Mouse (Mus musculus) ES-Bruce4 (cell line): Measurements from ENCODE around the gene Tlr12. TPM values are rescaled to one million over a fixed set of nuclear protein-coding genes. Genes with fewer than 3 reads are reported as not detected.

Experiments
- H3K27ac ChIP-seq: 2 replicates; pipeline ENCODE4 v1.5.1; 2012; ENCODE audit warnings: low read length, inconsistent platforms; ENCODE audit not compliant: insufficient read depth
- H3K27me3 ChIP-seq: 2 replicates; pipeline ENCODE4 v1.6.1; 2012; ENCODE audit warnings: mild to moderate bottlenecking, low read length, inconsistent platforms; ENCODE audit not compliant: control insufficient read depth, poor library complexity, insufficient read depth, severe bottlenecking
- H3K36me3 ChIP-seq: 2 replicates; pipeline ENCODE4 v1.6.1; 2012; ENCODE audit warnings: inconsistent platforms, mild to moderate bottlenecking, low read length, moderate library complexity; ENCODE audit not compliant: control insufficient read depth, poor library complexity, insufficient read depth, severe bottlenecking
- H3K4me1 ChIP-seq: one replicate; pipeline ENCODE4 v1.8.1; 2011; ENCODE audit warnings: low read length; ENCODE audit not compliant: control insufficient read depth, insufficient read depth
- H3K4me3 ChIP-seq: 2 replicates; pipeline ENCODE4 v1.5.1; 2011; ENCODE audit warnings: low read depth, mild to moderate bottlenecking, low read length
- H3K9ac ChIP-seq: 2 replicates; pipeline ENCODE4 v1.6.1; 2012; ENCODE audit warnings: low read depth, mild to moderate bottlenecking, inconsistent platforms; ENCODE audit not compliant: poor library complexity, severe bottlenecking
- H3K9me3 ChIP-seq: replicated peaks from 2 replicates; pipeline ENCODE4 v1.6.1; 2012; ENCODE audit warnings: mild to moderate bottlenecking, low read length, inconsistent platforms; ENCODE audit not compliant: control insufficient read depth, poor library complexity, insufficient read depth, severe bottlenecking
- CTCF ChIP-seq: IDR thresholded peaks from one replicate; pipeline ENCODE4 v1.8.1; 2011; ENCODE audit warnings: low read depth, low read length
- EP300 ChIP-seq: IDR thresholded peaks from 2 replicates; pipeline ENCODE4 v1.6.1; 2011; ENCODE audit warnings: low read depth, low read length; ENCODE audit not compliant: insufficient read depth
- POLR2A ChIP-seq: IDR thresholded peaks from one replicate; pipeline ENCODE4 v1.8.1; 2011; ENCODE audit warnings: low read length; ENCODE audit not compliant: insufficient read depth
- polyA plus RNA-seq: library from polyadenylated mRNA; stranded (reverse); fragments of >200 nt; gene quantifications from 2 replicates; pipeline ENCODE4 v1.2.4, GENCODE M21; 2011; ENCODE audit warnings: low read depth; ENCODE audit not compliant: missing spikeins, insufficient read depth, insufficient read length

Tlr12 gene
- polyA plus RNA-seq, 1 experiment, result not detected

DNA sequence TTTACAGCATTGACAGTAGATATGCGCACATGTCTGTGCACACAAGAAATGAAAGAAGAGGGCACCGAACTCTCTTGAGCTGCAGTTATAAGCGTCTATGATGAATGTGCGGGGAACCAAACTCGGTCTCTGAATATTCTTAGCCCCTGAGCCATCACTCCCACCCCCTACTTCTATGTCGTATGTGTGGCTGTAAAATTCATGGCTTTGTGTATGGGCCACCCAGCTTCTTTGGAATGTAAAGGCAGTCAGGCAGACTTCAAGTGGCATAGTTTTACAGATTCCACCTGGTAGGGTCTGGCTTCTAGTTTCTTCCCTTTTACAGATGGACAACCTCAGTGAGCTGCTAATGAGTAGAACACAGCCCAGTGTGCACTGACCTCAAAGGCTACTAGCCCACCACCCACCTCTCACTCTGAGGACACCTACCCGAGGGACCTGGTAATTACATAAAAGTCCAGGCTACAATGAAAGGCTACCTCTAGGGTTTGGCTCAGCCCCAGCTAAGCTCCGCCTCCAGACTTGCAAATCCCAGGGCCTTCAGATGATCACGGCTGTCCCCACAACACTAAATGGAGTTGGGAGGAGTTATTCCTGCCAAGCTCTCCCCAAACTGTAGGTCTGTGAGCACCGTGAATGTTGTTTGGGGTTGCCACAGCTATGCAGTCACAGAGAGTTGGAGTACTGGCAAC lies 17.6 kb upstream of the Tlr12 start:
- no peaks in the 10 kb centered on the region for H3K36me3 ChIP-seq
- peaks cover 7% of the 10 kb centered on the region for H3K4me1 ChIP-seq
- no peaks in the 10 kb centered on the region for H3K9me3 ChIP-seq
- H3K9ac ChIP-seq, result no peak overlapping the region
- H3K27ac ChIP-seq, result no peak overlapping the region
- no peak for TF ChIP-seq EP300
- no peak for TF ChIP-seq POLR2A
- no peak for TF ChIP-seq CTCF
- no peaks in the 10 kb centered on the region for H3K27me3 ChIP-seq
- no peak overlapping the region for H3K4me3 ChIP-seq

DNA sequence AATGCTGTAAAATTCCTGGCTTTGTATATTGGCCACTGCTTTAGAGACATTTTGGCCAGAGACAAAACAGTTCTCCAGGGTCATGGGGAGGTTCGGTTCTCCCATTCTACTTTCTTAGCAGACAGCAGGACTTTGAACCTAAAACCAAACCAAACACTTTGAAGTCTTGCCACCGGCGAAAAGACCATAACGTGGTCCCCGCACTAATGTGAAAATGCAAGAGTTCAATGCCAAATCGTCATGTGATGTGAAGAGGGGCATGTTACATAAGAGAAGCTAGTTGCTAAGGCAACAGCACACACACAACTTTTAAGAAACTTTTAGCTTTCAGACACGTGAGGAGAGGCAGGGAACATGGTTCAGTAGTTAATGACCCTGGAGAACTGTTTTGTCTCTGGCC lies 17.0 kb upstream of the Tlr12 start:
- H3K27ac ChIP-seq, result no peak overlapping the region

DNA sequence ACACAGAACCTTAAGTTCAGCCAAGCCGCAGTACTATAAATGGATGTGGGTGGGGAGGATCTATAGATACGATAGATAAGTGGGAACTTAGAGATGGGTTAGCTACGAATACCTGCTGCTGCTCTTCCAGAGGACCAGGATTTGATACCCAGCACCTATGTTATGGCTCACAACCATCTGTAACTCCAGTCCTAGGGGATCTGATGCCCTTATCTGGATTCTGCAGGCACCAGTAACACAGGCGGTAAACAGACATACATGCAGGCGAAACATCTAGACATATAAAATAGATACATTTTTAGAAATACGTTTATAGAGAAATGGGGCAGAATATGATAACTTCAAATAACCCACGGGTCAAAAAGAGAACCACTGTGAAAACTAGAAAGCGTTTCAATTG lies 2.7 kb upstream of the Tlr12 start:
- H3K36me3 ChIP-seq, result no peaks in the 10 kb centered on the region
- no peaks in the 10 kb centered on the region for H3K27me3 ChIP-seq
- H3K4me1 ChIP-seq, result no peaks in the 10 kb centered on the region
- no peak overlapping the region for H3K27ac ChIP-seq
- TF ChIP-seq CTCF (no peak), EP300 (no peak), POLR2A (no peak)
- no peak overlapping the region for H3K9ac ChIP-seq
- no peaks in the 10 kb centered on the region for H3K9me3 ChIP-seq
- H3K4me3 ChIP-seq, result no peak overlapping the region

More for the DNA sequence above, 17.0 kb upstream of the Tlr12 start:
- peaks cover 7% of the 10 kb centered on the region for H3K4me1 ChIP-seq
- no peak overlapping the region for H3K9ac ChIP-seq
- H3K9me3 ChIP-seq, result no peaks in the 10 kb centered on the region
- no peak overlapping the region for H3K4me3 ChIP-seq
- no peaks in the 10 kb centered on the region for H3K27me3 ChIP-seq
- H3K36me3 ChIP-seq, result no peaks in the 10 kb centered on the region
- TF ChIP-seq CTCF (no peak), EP300 (no peak), POLR2A (no peak)

DNA sequence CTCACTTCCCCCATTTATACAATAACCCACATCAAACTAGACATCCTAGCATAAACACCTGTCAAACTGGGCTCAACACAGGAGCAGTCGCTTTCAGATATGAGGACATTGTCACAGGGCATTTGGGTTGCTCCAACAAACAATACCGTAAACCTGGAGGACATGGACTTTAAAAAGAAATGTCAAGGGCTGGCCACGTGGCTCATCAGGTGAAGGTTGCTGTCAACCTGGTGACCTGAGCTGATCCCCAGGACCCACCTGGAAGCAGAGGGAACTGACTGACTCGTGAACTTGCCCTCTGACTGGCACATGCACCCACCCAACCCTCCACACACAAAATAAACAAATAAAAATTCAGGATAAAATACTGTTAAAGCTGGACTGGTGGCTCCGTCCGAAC lies 2.2 kb upstream of the Tlr12 start:
- no peak overlapping the region for H3K27ac ChIP-seq
- H3K9ac ChIP-seq, result no peak overlapping the region
- no peaks in the 10 kb centered on the region for H3K27me3 ChIP-seq
- TF ChIP-seq POLR2A, result no peak
- no peak for TF ChIP-seq EP300
- TF ChIP-seq CTCF, result no peak
- no peaks in the 10 kb centered on the region for H3K9me3 ChIP-seq
- H3K36me3 ChIP-seq, result no peaks in the 10 kb centered on the region
- H3K4me1 ChIP-seq, result no peaks in the 10 kb centered on the region
- H3K4me3 ChIP-seq, result no peak overlapping the region

DNA sequence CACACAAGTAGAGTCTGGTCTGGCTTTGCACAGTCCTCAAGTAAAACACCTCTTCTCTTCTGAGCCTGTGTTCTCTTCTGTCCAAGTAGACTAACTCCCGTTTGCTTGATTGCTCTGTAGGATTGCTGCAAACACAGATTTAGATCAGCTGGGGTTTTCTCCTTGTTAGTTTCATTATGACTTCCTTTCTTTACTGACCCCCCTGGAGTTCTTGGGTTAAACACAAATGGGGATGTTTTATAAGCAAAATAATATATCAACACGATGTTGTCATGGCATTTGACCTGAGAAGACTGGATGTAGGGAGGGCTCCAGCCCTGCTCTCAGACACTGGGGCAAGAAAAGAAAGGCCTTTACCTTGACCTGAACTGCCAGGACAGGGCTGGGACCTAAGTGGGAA lies 544 bp upstream of the Tlr12 start:
- H3K9me3 ChIP-seq, result no peaks in the 10 kb centered on the region
- no peak overlapping the region for H3K9ac ChIP-seq
- H3K4me3 ChIP-seq, result no peak overlapping the region
- no peak overlapping the region for H3K27ac ChIP-seq
- H3K27me3 ChIP-seq, result no peaks in the 10 kb centered on the region
- no peaks in the 10 kb centered on the region for H3K36me3 ChIP-seq
- TF ChIP-seq EP300 (no peak), POLR2A (no peak), CTCF (no peak)
- no peaks in the 10 kb centered on the region for H3K4me1 ChIP-seq

DNA sequence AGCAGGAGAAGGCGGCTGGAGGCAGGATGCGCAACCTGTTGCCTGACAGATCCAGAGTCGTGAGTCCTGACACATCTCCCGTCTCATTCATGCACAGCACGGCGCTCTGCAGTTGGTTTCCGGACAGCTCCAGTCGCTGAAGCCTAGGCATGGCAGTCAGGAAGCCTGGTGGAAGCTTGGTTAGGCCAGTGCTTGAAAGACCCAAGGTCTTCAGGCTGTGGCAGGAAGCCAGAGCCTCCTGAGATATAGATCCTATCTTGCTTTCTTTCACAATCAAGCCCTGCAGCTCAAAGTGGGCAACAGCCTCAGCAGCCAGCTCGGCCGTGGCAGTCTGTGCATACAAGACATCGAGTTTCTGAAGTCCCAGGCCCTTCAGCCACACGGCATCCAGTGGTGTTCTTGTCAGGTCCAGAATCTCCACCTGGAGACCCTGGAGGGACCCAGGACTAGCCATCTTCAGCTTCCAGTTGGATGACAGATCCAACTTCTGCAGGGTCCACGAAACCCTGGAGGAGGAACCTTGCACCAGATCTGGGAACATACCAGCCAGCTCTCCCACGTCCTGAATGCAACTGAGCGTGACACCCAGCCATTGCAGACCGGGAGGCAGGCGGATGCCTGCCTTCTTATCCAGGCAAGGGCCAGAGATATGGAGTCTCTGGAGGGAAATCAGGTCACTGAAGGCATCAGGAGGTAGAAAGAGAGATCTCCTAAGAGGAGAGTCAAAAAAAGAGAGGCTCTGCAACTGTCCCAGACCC lies 877 bp downstream of the Tlr12 start:
- H3K9ac ChIP-seq, result no peak overlapping the region
- no peaks in the 10 kb centered on the region for H3K36me3 ChIP-seq
- H3K27ac ChIP-seq, result no peak overlapping the region
- no peak for TF ChIP-seq EP300
- TF ChIP-seq CTCF, result no peak
- TF ChIP-seq POLR2A, result no peak
- H3K4me1 ChIP-seq, result no peaks in the 10 kb centered on the region
- H3K9me3 ChIP-seq, result no peaks in the 10 kb centered on the region
- H3K4me3 ChIP-seq, result peak overlapping the region; percentile 23; the same call in 1 of the 2 replicates
- no peaks in the 10 kb centered on the region for H3K27me3 ChIP-seq
